Mouse (Mus musculus): Measurements from ENCODE around the gene Gm4141. TPM values are rescaled to one million over a fixed set of nuclear protein-coding genes. Genes with fewer than 3 reads are reported as not detected.

The Gm4141 gene
- polyA plus RNA-seq (2014; fragmentation: Illumina TruSeq; extraction: RNeasy Lipid Tissue Mini Kit (QIAGEN cat#74804); ENCODE audit: low read depth, low replicate concordance), result not detected

DNA sequence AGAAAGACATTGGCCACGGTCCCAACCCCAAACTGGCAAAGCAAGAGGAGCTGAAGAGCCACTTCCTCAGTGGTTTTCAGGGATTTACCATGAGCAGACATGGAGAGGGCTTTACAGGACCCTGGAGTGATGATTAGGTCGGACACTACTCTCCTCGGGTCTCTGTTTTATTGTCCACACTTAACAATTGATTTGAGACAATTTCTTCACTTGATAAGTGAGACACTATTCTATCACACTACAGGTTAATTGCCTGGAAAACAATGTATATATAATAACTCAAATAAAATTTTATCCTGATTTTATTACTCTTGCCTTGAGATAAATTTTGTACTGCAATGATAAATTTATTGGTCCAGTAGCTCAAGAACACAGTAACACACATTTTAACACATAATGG, at the start of gene Gm4141:
TSS of gene Gm4141 (minus strand) at position 101 of the 400 bp plus-strand sequence.

GRCm38 (mm10) chr7:20598921-20599320, 22.9 kb upstream of the Gm4141 start, which contains the start of gene Gm4513:
Gene Gm4513 (minus strand): TSS chr7:20599021.

GRCm38 (mm10) chr7:20545657-20546056, 30.4 kb downstream of the Gm4141 start, which contains the start of gene Gm5726:
Gene Gm5726 (minus strand): TSS chr7:20545757.

DNA sequence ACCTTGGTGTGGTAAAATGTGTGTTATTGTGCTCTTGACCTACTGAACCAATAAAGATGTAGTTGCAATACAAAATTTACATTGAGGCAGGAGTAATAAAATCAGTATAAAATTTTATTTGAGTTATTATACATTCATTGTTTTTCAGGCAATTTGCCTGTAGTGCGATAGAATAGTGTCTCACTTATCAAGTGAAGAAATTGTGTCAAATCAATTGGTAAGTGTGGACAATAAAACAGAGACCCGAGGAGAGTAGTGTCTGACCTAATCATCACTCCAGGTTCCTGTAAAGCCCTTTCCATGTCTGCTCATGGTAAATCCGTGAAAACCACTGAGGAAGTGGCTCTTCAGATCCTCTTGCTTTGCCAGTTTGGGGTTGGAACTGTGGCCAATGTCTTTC, 42.5 kb downstream of the Gm4141 start, which contains the start of gene Vmn1r104:
TSS of gene Vmn1r104 (plus strand) at position 301 of the 400 bp plus-strand sequence.

Other genes starting within 250 kb of the Gm4141 start
- not detected for gene Gm4133, start 242.2 kb downstream of the Gm4141 start, polyA plus RNA-seq (2014; fragmentation: Illumina TruSeq; extraction: RNeasy Lipid Tissue Mini Kit (QIAGEN cat#74804); ENCODE audit: low read depth, low replicate concordance)
- not detected for gene Gm5728, start 200.8 kb downstream of the Gm4141 start, polyA plus RNA-seq (2014; fragmentation: Illumina TruSeq; extraction: RNeasy Lipid Tissue Mini Kit (QIAGEN cat#74804); ENCODE audit: low read depth, low replicate concordance)
- not detected for gene Vmn1r100, start 158.3 kb downstream of the Gm4141 start, polyA plus RNA-seq (2014; fragmentation: Illumina TruSeq; extraction: RNeasy Lipid Tissue Mini Kit (QIAGEN cat#74804); ENCODE audit: low read depth, low replicate concordance)
- not detected for gene Vmn1r101, start 133.6 kb downstream of the Gm4141 start, polyA plus RNA-seq (2014; fragmentation: Illumina TruSeq; extraction: RNeasy Lipid Tissue Mini Kit (QIAGEN cat#74804); ENCODE audit: low read depth, low replicate concordance)
- not detected for gene Gm10670, start 101.3 kb downstream of the Gm4141 start, polyA plus RNA-seq (2014; fragmentation: Illumina TruSeq; extraction: RNeasy Lipid Tissue Mini Kit (QIAGEN cat#74804); ENCODE audit: low read depth, low replicate concordance)
- gene Vmn1r103, start 65.7 kb downstream of the Gm4141 start, polyA plus RNA-seq (2014; fragmentation: Illumina TruSeq; extraction: RNeasy Lipid Tissue Mini Kit (QIAGEN cat#74804); ENCODE audit: low read depth, low replicate concordance), result not detected
- not detected for gene Vmn1r104, start 42.4 kb downstream of the Gm4141 start, polyA plus RNA-seq (2014; fragmentation: Illumina TruSeq; extraction: RNeasy Lipid Tissue Mini Kit (QIAGEN cat#74804); ENCODE audit: low read depth, low replicate concordance)
- not detected for gene Gm5726, start 30.5 kb downstream of the Gm4141 start, polyA plus RNA-seq (2014; fragmentation: Illumina TruSeq; extraction: RNeasy Lipid Tissue Mini Kit (QIAGEN cat#74804); ENCODE audit: low read depth, low replicate concordance)
- gene Gm4513, start 22.8 kb upstream of the Gm4141 start, polyA plus RNA-seq (2014; fragmentation: Illumina TruSeq; extraction: RNeasy Lipid Tissue Mini Kit (QIAGEN cat#74804); ENCODE audit: low read depth, low replicate concordance), result not detected
- gene Vmn1r107, start 92.7 kb upstream of the Gm4141 start, polyA plus RNA-seq (2014; fragmentation: Illumina TruSeq; extraction: RNeasy Lipid Tissue Mini Kit (QIAGEN cat#74804); ENCODE audit: low read depth, low replicate concordance), result not detected
- not detected for gene Vmn1r111, start 127.0 kb upstream of the Gm4141 start, polyA plus RNA-seq (2014; fragmentation: Illumina TruSeq; extraction: RNeasy Lipid Tissue Mini Kit (QIAGEN cat#74804); ENCODE audit: low read depth, low replicate concordance)
- gene Gm10668, start 154.4 kb upstream of the Gm4141 start, polyA plus RNA-seq (2014; fragmentation: Illumina TruSeq; extraction: RNeasy Lipid Tissue Mini Kit (QIAGEN cat#74804); ENCODE audit: low read depth, low replicate concordance), result not detected
- gene Vmn1r112, start 194.9 kb upstream of the Gm4141 start, polyA plus RNA-seq (2014; fragmentation: Illumina TruSeq; extraction: RNeasy Lipid Tissue Mini Kit (QIAGEN cat#74804); ENCODE audit: low read depth, low replicate concordance), result not detected
- not detected for gene Vmn1r113, start 211.0 kb upstream of the Gm4141 start, polyA plus RNA-seq (2014; fragmentation: Illumina TruSeq; extraction: RNeasy Lipid Tissue Mini Kit (QIAGEN cat#74804); ENCODE audit: low read depth, low replicate concordance)
- gene Vmn1r114, start 235.9 kb upstream of the Gm4141 start, polyA plus RNA-seq (2014; fragmentation: Illumina TruSeq; extraction: RNeasy Lipid Tissue Mini Kit (QIAGEN cat#74804); ENCODE audit: low read depth, low replicate concordance), result not detected

Measured in kidney, adult 10 weeks (tissue).